In the genomic region with DNA sequence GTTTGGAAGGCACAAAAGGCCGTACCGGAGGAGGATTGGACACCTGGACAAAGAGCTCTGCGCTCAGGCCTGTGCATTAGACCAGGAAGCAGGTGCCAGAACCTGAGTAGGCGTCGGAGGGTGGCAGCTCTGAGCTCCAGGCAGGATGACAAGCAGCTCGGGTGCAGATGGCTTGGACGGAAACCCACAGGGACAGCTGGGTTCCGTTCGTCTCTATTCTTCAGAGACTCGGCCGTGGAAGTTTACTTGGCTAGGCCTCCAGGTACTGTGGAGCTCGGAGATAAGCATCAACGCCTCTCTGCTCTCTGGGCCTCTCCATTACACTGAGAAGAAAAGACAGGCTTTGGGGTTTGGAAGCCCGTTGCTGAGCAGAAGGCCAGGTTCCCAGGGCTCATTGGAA, we compare ENCODE assay signal across 12 mouse cellular contexts.
A peak's percentile ranks its signal among the peaks of the same experiment; 100 is the strongest.
DNase-seq lines count a peak whose midpoint lies in the region; ATAC-seq and TF ChIP-seq lines count a peak whose summit lies in the region.
"Had no signal": no experiment of that assay in that cellular context is flagged by ENCODE, and none has a peak within 500 bp of the region (broad histone marks: within the 10 kb centered on the region; RNA-seq: fewer than 3 reads in every experiment).

No protein-coding gene starts in this region.

- no peaks in the 10 kb centered on the region; the same call in 1 of the 2 replicates for H3K9me3 ChIP-seq in hindbrain, embryonic 16.5 days (ENCODE audit: control insufficient read depth, low read length)
- peaks cover 3% of the 10 kb centered on the region; the same call in 1 of the 2 replicates for H3K9me3 ChIP-seq in hindbrain, embryonic 11.5 days (ENCODE audit: control insufficient read depth, low read length)

- no peaks in the 10 kb centered on the region for H3K36me3 ChIP-seq in hindbrain, embryonic 16.5 days (ENCODE audit: control insufficient read depth, insufficient read depth, low read length)
- no peaks in the 10 kb centered on the region for H3K36me3 ChIP-seq in hindbrain, embryonic 11.5 days (ENCODE audit: control insufficient read depth, insufficient read depth, low read length)
- no peaks in the 10 kb centered on the region for H3K36me3 ChIP-seq in heart, adult 2 months (ENCODE audit: control insufficient read depth, insufficient read depth, low read length)
- H3K36me3 ChIP-seq: embryonic facial prominence, embryonic 12.5 days; heart, embryonic 13.5 days had no signal

- intact Hi-C loops in heart, adult 2 months (cut with DNase I) = no loop called here

- H3K27ac ChIP-seq in hindbrain, embryonic 16.5 days (ENCODE audit: low read depth, low read length) = no peak overlapping the region
- no peak overlapping the region for H3K27ac ChIP-seq in hindbrain, embryonic 11.5 days (ENCODE audit: low read depth, low read length)
- H3K27ac ChIP-seq in cerebellum, adult 2 months (ENCODE audit: insufficient read depth, low read length) = peak overlapping the region; percentile 96
- H3K27ac ChIP-seq in heart, adult 2 months = no peak overlapping the region
- H3K27ac ChIP-seq: embryonic facial prominence, embryonic 12.5 days; heart, embryonic 13.5 days; left cerebral cortex, adult 2 months had no signal

- H3K4me3 ChIP-seq in hindbrain, embryonic 16.5 days (ENCODE audit: low read length) = no peak overlapping the region
- H3K4me3 ChIP-seq in hindbrain, embryonic 11.5 days (ENCODE audit: low read depth, low read length) = no peak overlapping the region
- no peak overlapping the region for H3K4me3 ChIP-seq in cerebellum, adult 2 months (replicated peaks; ENCODE audit: insufficient read depth, low read depth, low read length)
- no peak overlapping the region for H3K4me3 ChIP-seq in heart, adult 2 months
- H3K4me3 ChIP-seq: embryonic facial prominence, embryonic 12.5 days; heart, embryonic 13.5 days; left cerebral cortex, adult 2 months had no signal

- no peak for DNase-seq in hindbrain, embryonic 11.5 days (ENCODE audit: low spot score)
- peak; percentile 92 to 97 for DNase-seq in cerebellum, adult 2 months
- peak; percentile 29 for DNase-seq in gastrocnemius, postnatal 25 days
- peak; percentile 24 for DNase-seq in right cerebral cortex, postnatal 4 days
- no peak for DNase-seq in adrenal gland, postnatal 14 days
- no peak for DNase-seq in urinary bladder, postnatal 14 days (ENCODE audit: low spot score)
- no peak for DNase-seq in heart, adult 2 months
- DNase-seq: liver, postnatal 0 days had no signal

- H3K27me3 ChIP-seq in hindbrain, embryonic 16.5 days (replicated peaks; ENCODE audit: control insufficient read depth, insufficient read depth, low read length) = no peaks in the 10 kb centered on the region
- H3K27me3 ChIP-seq in hindbrain, embryonic 11.5 days (ENCODE audit: control insufficient read depth, insufficient read depth, low read length) = no peaks in the 10 kb centered on the region
- H3K27me3 ChIP-seq in cerebellum, adult 2 months (ENCODE audit: control insufficient read depth, insufficient read depth, low read length) = no peaks in the 10 kb centered on the region
- H3K27me3 ChIP-seq in heart, adult 2 months (ENCODE audit: control insufficient read depth, insufficient read depth, low read length) = no peaks in the 10 kb centered on the region
- H3K27me3 ChIP-seq: embryonic facial prominence, embryonic 12.5 days; heart, embryonic 13.5 days had no signal

- no peaks in the 10 kb centered on the region for H3K79me2 ChIP-seq in heart, adult 2 months (replicated peaks; ENCODE audit: control insufficient read depth, insufficient read depth, low read length)

- peak; percentile 35; the same call in 1 of the 2 replicates for TF ChIP-seq POLR2A in cerebellum, adult 2 months (IDR thresholded peaks at IDR 0.05; ENCODE audit: borderline replicate concordance, insufficient read depth, low read length)
- TF ChIP-seq POLR2A in heart, adult 2 months (IDR thresholded peaks at IDR 0.05; ENCODE audit: insufficient read depth, low read depth, low read length) = no peak

- H3K9ac ChIP-seq in hindbrain, embryonic 16.5 days (ENCODE audit: low read depth, low read length) = no peak overlapping the region
- H3K9ac ChIP-seq in hindbrain, embryonic 11.5 days (ENCODE audit: low read depth, low read length) = no peak overlapping the region
- H3K9ac ChIP-seq in heart, adult 2 months (ENCODE audit: low read depth, low read length) = no peak overlapping the region
- H3K9ac ChIP-seq: embryonic facial prominence, embryonic 12.5 days; heart, embryonic 13.5 days; liver, postnatal 0 days had no signal

- H3K4me2 ChIP-seq in hindbrain, embryonic 16.5 days (ENCODE audit: low read length) = no peak overlapping the region
- no peak overlapping the region for H3K4me2 ChIP-seq in hindbrain, embryonic 11.5 days (replicated peaks; ENCODE audit: low read depth, low read length)
- H3K4me2 ChIP-seq: embryonic facial prominence, embryonic 12.5 days; heart, embryonic 13.5 days had no signal

- peak; percentile 37; the same call in 1 of the 2 replicates for ATAC-seq in hindbrain, embryonic 16.5 days
- ATAC-seq in hindbrain, embryonic 11.5 days (ENCODE audit: low FRiP score) = no peak
- ATAC-seq: liver, postnatal 0 days had no signal

- TF ChIP-seq EP300 in heart, adult 2 months (IDR thresholded peaks at IDR 0.05; ENCODE audit: insufficient read depth, low read depth, low read length) = no peak

- TF ChIP-seq CTCF in cerebellum, adult 2 months (IDR thresholded peaks at IDR 0.05; ENCODE audit: borderline replicate concordance, insufficient read depth, low read depth, low read length) = peak; percentile 21; the same call in 1 of the 2 replicates
- no peak for TF ChIP-seq CTCF in heart, adult 2 months (IDR thresholded peaks at IDR 0.05)

- WGBS in hindbrain, embryonic 16.5 days = 81% methylated on average over 14 of the region's 14 CpGs
- 87% methylated on average over 14 of the region's 14 CpGs for WGBS in hindbrain, embryonic 11.5 days
- WGBS in cerebellum, adult 2 months = 17% methylated on average over 14 of the region's 14 CpGs
- WGBS in heart, adult 2 months = 65% methylated on average over 14 of the region's 14 CpGs

- H3K4me1 ChIP-seq in hindbrain, embryonic 16.5 days (ENCODE audit: control insufficient read depth, insufficient read depth, low read depth, low read length) = no peaks in the 10 kb centered on the region
- H3K4me1 ChIP-seq in hindbrain, embryonic 11.5 days (replicated peaks; ENCODE audit: control insufficient read depth, insufficient read depth, low read length) = no peaks in the 10 kb centered on the region
- H3K4me1 ChIP-seq in cerebellum, adult 2 months (ENCODE audit: control insufficient read depth, insufficient read depth, low read length) = peaks cover 16% of the 10 kb centered on the region
- H3K4me1 ChIP-seq in heart, adult 2 months (ENCODE audit: control insufficient read depth, insufficient read depth, low read length) = no peaks in the 10 kb centered on the region
- H3K4me1 ChIP-seq: embryonic facial prominence, embryonic 12.5 days; heart, embryonic 13.5 days had no signal

Comparison
In these comparisons a context has a peak if more than half of its experiments do, and no peak if none do; other contexts are left out.
1. DNase-seq: peak in cerebellum, adult 2 months (2 of 2), gastrocnemius, postnatal 25 days (single experiment) and right cerebral cortex, postnatal 4 days (single experiment); none in hindbrain, embryonic 11.5 days (single experiment), adrenal gland, postnatal 14 days (single experiment), urinary bladder, postnatal 14 days (single experiment) and heart, adult 2 months (0 of 2).